Mouse (Mus musculus) heart, embryonic 11.5 days (tissue): ENCODE results near the gene Gm7579. TPM values are rescaled to one million over a fixed set of nuclear protein-coding genes. Genes with fewer than 3 reads are reported as not detected.
"Not testable (repeated sequence)": the region's sequence is repeated elsewhere in the genome, so short reads cannot be mapped to it uniquely, and the experiment has no call there.

Experiments
- ATAC-seq: fragments of 200-750 bp; cut with Nextera tagmentation; replicated peaks from 2 replicates; pipeline ENCODE4 v1.8.0; 2017; ENCODE audit warnings: moderate library complexity; ENCODE audit not compliant: insufficient number of reproducible peaks, low FRiP score, low TSS enrichment
- H3K27ac ChIP-seq: fragments of 300-500 bp; sonication (generic); 2 replicates; pipeline ENCODE4 v1.5.1; 2014; ENCODE audit warnings: mild to moderate bottlenecking, low read depth, low read length
- H3K27me3 ChIP-seq: fragments of 300-500 bp; sonication (generic); 2 replicates; pipeline ENCODE4 v1.6.1; 2014; ENCODE audit warnings: mild to moderate bottlenecking, low read length, mixed read lengths; ENCODE audit not compliant: control insufficient read depth, insufficient read depth
- H3K36me3 ChIP-seq: fragments of 300-500 bp; sonication (generic); 2 replicates; pipeline ENCODE4 v1.6.1; 2014; ENCODE audit warnings: mild to moderate bottlenecking, low read length, moderate library complexity, mixed read lengths; ENCODE audit not compliant: control insufficient read depth, insufficient read depth
- H3K4me1 ChIP-seq: fragments of 300-500 bp; sonication (generic); 2 replicates; pipeline ENCODE4 v1.6.1; 2014; ENCODE audit warnings: low read length; ENCODE audit not compliant: control insufficient read depth, insufficient read depth
- H3K4me2 ChIP-seq: fragments of 300-500 bp; sonication (generic); 2 replicates; pipeline ENCODE4 v1.6.1; 2014; ENCODE audit warnings: mild to moderate bottlenecking, moderate library complexity
- H3K4me3 ChIP-seq: fragments of 300-500 bp; sonication (generic); 2 replicates; pipeline ENCODE4 v1.5.1; 2014; ENCODE audit warnings: low read depth, low read length
- H3K9ac ChIP-seq: fragments of 300-500 bp; sonication (generic); 2 replicates; pipeline ENCODE4 v1.6.1; 2014; ENCODE audit warnings: mild to moderate bottlenecking, low read depth, low read length, moderate library complexity
- H3K9me3 ChIP-seq: fragments of 300-500 bp; sonication (generic); replicated peaks from 2 replicates; pipeline ENCODE4 v1.6.1; 2016; ENCODE audit warnings: low read length; ENCODE audit not compliant: control insufficient read depth
- WGBS: fragments of 180-500 bp; shearing (Covaris S2); extraction: QIAGEN DNeasy Blood & Tissue Kit; methylation state at CpG from one replicate; pipeline ENCODE4 v1.1.7; 2014; ENCODE audit not compliant: insufficient replicate concordance; 5-methylcytosine and 5-hydroxymethylcytosine counted together
- polyA plus RNA-seq: library from polyadenylated mRNA; unstranded; fragments of >200 nt; fragmentation: Nextera tagmentation; extraction: Ambion mirVana; gene quantifications from 2 replicates; pipeline ENCODE4 v1.2.1, GENCODE M21; 2014

Gene Gm7579
- polyA plus RNA-seq, 1 experiment from 2014 or later, result not detected

- Histone ChIP-seq H3K4me2 (no peak overlapping the region), H3K9ac (no peak overlapping the region), H3K27me3 (no peaks in the 10 kb centered on the region; the same call in 1 of the 2 replicates), H3K4me3 (no peak overlapping the region), H3K4me1 (no peaks in the 10 kb centered on the region), H3K9me3 (no peaks in the 10 kb centered on the region), H3K27ac (no peak overlapping the region), H3K36me3 (no peaks in the 10 kb centered on the region)
- WGBS, result 0% methylated on average over 2 of the region's 2 CpGs
- ATAC-seq, result no peak
These were observed 43.9 kb downstream of the Gm7579 start for GRCm38 (mm10) chr7:142255517-142255916.

GRCm38 (mm10) chr7:142258254-142258653 lies 46.6 kb downstream of the Gm7579 start, which contains the start of gene Gm2431:
Gm2431 (minus strand) TSS chr7:142258354.
- not testable (repeated sequence) for H3K4me1 ChIP-seq, H3K27me3 ChIP-seq

More at GRCm38 (mm10) chr7:142258254-142258653, 46.6 kb downstream of the Gm7579 start, which contains the start of gene Gm2431:
- H3K4me2 ChIP-seq, ATAC-seq, H3K36me3 ChIP-seq, H3K9ac ChIP-seq, H3K27ac ChIP-seq, H3K4me3 ChIP-seq, H3K9me3 ChIP-seq: not testable (repeated sequence)
- 39% methylated on average over 1 of the region's 1 CpGs for WGBS

Other genes with a start within 250 kb of the Gm7579 start
- gene Mob2, start 150.8 kb upstream of the Gm7579 start, polyA plus RNA-seq, result 48.3 and 50.3 TPM in 2 replicates
- 9.6 and 10.1 TPM in 2 replicates for gene Dusp8, start 116.0 kb upstream of the Gm7579 start, polyA plus RNA-seq
- gene Gm45618, start 91.1 kb upstream of the Gm7579 start, polyA plus RNA-seq, result not detected in 2 replicates
- gene Gm39115, start 75.8 kb upstream of the Gm7579 start, polyA plus RNA-seq, result not detected in 2 replicates
- gene Gm45337, start 67.3 kb upstream of the Gm7579 start, polyA plus RNA-seq, result not detected in 2 replicates
- not detected in 2 replicates for gene Gm29735, start 54.7 kb upstream of the Gm7579 start, polyA plus RNA-seq
- gene Gm4553, start 46.1 kb upstream of the Gm7579 start, polyA plus RNA-seq, result not detected in 2 replicates
- not detected in 2 replicates for gene Krtap5-2, start 35.9 kb upstream of the Gm7579 start, polyA plus RNA-seq
- gene Gm10153, start 21.5 kb upstream of the Gm7579 start, polyA plus RNA-seq, result not detected in 2 replicates
- not detected in 2 replicates for gene Krtap5-3, start 10.5 kb upstream of the Gm7579 start, polyA plus RNA-seq
- gene Krtap5-5, start 18.1 kb downstream of the Gm7579 start, polyA plus RNA-seq, result not detected in 2 replicates
- not detected in 2 replicates for gene Gm40460, start 29.2 kb downstream of the Gm7579 start, polyA plus RNA-seq
- gene Gm2431, start 46.5 kb downstream of the Gm7579 start, polyA plus RNA-seq, result not detected in 2 replicates
- not detected in 2 replicates for gene Gm4559, start 62.5 kb downstream of the Gm7579 start, polyA plus RNA-seq
- not detected in 2 replicates for gene Krtap5-1, start 85.3 kb downstream of the Gm7579 start, polyA plus RNA-seq
- 0.26 TPM in 1 of 2 replicates, not detected in the other for gene Krtap5-4, start 91.7 kb downstream of the Gm7579 start, polyA plus RNA-seq
- gene Ifitm10, start 161.9 kb downstream of the Gm7579 start, polyA plus RNA-seq, result 7.6 and 8.3 TPM in 2 replicates
- gene Gm49369, start 170.8 kb downstream of the Gm7579 start, polyA plus RNA-seq, result 1.9 TPM in 1 of 2 replicates, not detected in the other
- gene Ctsd, start 176.2 kb downstream of the Gm7579 start, polyA plus RNA-seq, result 378 and 446 TPM in 2 replicates
- 0.26 and 0.31 TPM in 2 replicates for gene Syt8, start 223.0 kb downstream of the Gm7579 start, polyA plus RNA-seq
- gene Tnni2, start 229.9 kb downstream of the Gm7579 start, polyA plus RNA-seq, result 46.1 and 51.6 TPM in 2 replicates
- gene Lsp1, start 248.9 kb downstream of the Gm7579 start, polyA plus RNA-seq, result 31.4 and 32.1 TPM in 2 replicates